Mouse (Mus musculus): Measurements from ENCODE around the gene Ift57.

DNA sequence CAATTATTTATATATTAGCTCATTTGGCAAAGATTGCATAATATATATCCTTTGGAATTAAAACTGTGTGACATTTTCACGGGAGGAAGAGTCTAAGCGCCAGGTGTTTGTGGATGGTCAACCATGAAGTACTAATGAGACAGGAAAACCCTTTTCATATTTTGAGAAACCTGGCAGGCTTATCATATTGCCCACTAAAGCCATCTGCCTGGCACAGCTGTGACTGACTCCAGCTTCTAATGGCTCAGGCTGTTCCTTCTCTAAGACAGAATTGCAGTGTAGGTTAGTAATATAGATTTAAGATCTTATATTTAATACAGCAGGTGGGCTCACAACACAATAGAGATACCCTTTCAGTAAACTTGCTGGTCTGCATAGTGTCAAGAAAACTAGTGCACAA is 21.6 kb downstream of the Ift57 start:
- TF ChIP-seq CTCF (IDR thresholded peaks at IDR 0.05; ENCODE audit: borderline replicate concordance, control insufficient read depth, extremely low read depth, insufficient read depth, low read length, poor library complexity) (no peak), POLR2A (IDR thresholded peaks at IDR 0.05; ENCODE audit: control insufficient read depth, extremely low read depth, insufficient read depth, low read length, poor library complexity) (no peak)
